Mouse (Mus musculus) hindbrain, embryonic 16.5 days (tissue): ENCODE data around the gene Paxbp1. TPM values are rescaled to one million over a fixed set of nuclear protein-coding genes. Genes with fewer than 3 reads are reported as not detected.
A peak's percentile ranks its signal among the peaks of the same experiment; 100 is the strongest.

Experiments
- ATAC-seq: fragments of 200-750 bp; cut with Nextera tagmentation; 2 replicates; pipeline ENCODE4 v1.8.0; 2017; ENCODE audit warnings: moderate TSS enrichment, moderate library complexity
- H3K27ac ChIP-seq: fragments of 300-500 bp; sonication (generic); 2 replicates; pipeline ENCODE4 v1.5.1; 2014; ENCODE audit warnings: low read depth, mild to moderate bottlenecking, control low read depth, low read length, moderate library complexity
- H3K27me3 ChIP-seq: fragments of 300-500 bp; sonication (generic); replicated peaks from 2 replicates; pipeline ENCODE4 v1.6.1; 2014; ENCODE audit warnings: low read length; ENCODE audit not compliant: control insufficient read depth, insufficient read depth
- H3K36me3 ChIP-seq: fragments of 300-500 bp; sonication (generic); 2 replicates; pipeline ENCODE4 v1.6.1; 2014; ENCODE audit warnings: mild to moderate bottlenecking, low read length, moderate library complexity, mixed read lengths; ENCODE audit not compliant: control insufficient read depth, insufficient read depth
- H3K4me1 ChIP-seq: fragments of 300-500 bp; sonication (generic); 2 replicates; pipeline ENCODE4 v1.6.1; 2014; ENCODE audit warnings: low read depth, low read length; ENCODE audit not compliant: control insufficient read depth, insufficient read depth
- H3K4me2 ChIP-seq: fragments of 300-500 bp; sonication (generic); 2 replicates; pipeline ENCODE4 v1.6.1; 2014; ENCODE audit warnings: mild to moderate bottlenecking, low read length, control low read depth, moderate library complexity
- H3K4me3 ChIP-seq: fragments of 300-500 bp; sonication (generic); 2 replicates; pipeline ENCODE4 v1.5.1; 2014; ENCODE audit warnings: mild to moderate bottlenecking, low read length, control low read depth, moderate library complexity
- H3K9ac ChIP-seq: fragments of 300-500 bp; sonication (generic); 2 replicates; pipeline ENCODE4 v1.6.1; 2014; ENCODE audit warnings: low read depth, mild to moderate bottlenecking, control low read depth, low read length, moderate library complexity
- H3K9me3 ChIP-seq: fragments of 300-500 bp; sonication (generic); 2 replicates; pipeline ENCODE4 v1.6.1; 2014; ENCODE audit warnings: mild to moderate bottlenecking, low read length, moderate library complexity; ENCODE audit not compliant: control insufficient read depth
- WGBS: fragments of 180-500 bp; shearing (Covaris S2); extraction: QIAGEN DNeasy Blood & Tissue Kit; methylation state at CpG from one replicate; pipeline ENCODE4 v1.1.7; 2014; 5-methylcytosine and 5-hydroxymethylcytosine counted together
- polyA plus RNA-seq: library from polyadenylated mRNA; unstranded; fragments of >200 nt; fragmentation: Nextera tagmentation; extraction: Ambion mirVana; gene quantifications from 2 replicates; pipeline ENCODE4 v1.2.1, GENCODE M21; 2015

Paxbp1 gene
- polyA plus RNA-seq, 1 experiment from 2014 or later: 48.8 TPM

GRCm38 (mm10) chr16:91057261-91057660 lies 12.9 kb upstream of the Paxbp1 start:
- H3K4me3 ChIP-seq: no peak overlapping the region
- ATAC-seq: no peak
- no peaks in the 10 kb centered on the region for H3K9me3 ChIP-seq
- no peaks in the 10 kb centered on the region for H3K4me1 ChIP-seq
- H3K36me3 ChIP-seq: no peaks in the 10 kb centered on the region
- H3K27ac ChIP-seq: no peak overlapping the region
- H3K27me3 ChIP-seq: no peaks in the 10 kb centered on the region
- H3K9ac ChIP-seq: no peak overlapping the region
- H3K4me2 ChIP-seq: no peak overlapping the region
- 91% methylated on average over 4 of the region's 4 CpGs for WGBS

GRCm38 (mm10) chr16:91056043-91056821 lies 11.9 kb upstream of the Paxbp1 start:
- Histone ChIP-seq H3K27me3 (no peaks in the 10 kb centered on the region), H3K4me3 (no peak overlapping the region), H3K27ac (no peak overlapping the region), H3K9ac (no peak overlapping the region), H3K36me3 (no peaks in the 10 kb centered on the region), H3K4me1 (no peaks in the 10 kb centered on the region), H3K4me2 (no peak overlapping the region), H3K9me3 (no peaks in the 10 kb centered on the region)
- no peak for ATAC-seq
- WGBS: 54% methylated on average over 16 of the region's 16 CpGs

GRCm38 (mm10) chr16:91055150-91055549 lies 10.8 kb upstream of the Paxbp1 start:
- no peaks in the 10 kb centered on the region for H3K9me3 ChIP-seq
- no peak overlapping the region for H3K4me3 ChIP-seq
- H3K4me2 ChIP-seq: no peak overlapping the region
- H3K27me3 ChIP-seq: no peaks in the 10 kb centered on the region; the same call in 1 of the 2 replicates
- H3K27ac ChIP-seq: no peak overlapping the region
- H3K36me3 ChIP-seq: no peaks in the 10 kb centered on the region
- no peaks in the 10 kb centered on the region for H3K4me1 ChIP-seq
- no peak for ATAC-seq
- no peak overlapping the region for H3K9ac ChIP-seq
- WGBS: 84% methylated on average over 5 of the region's 5 CpGs

GRCm38 (mm10) chr16:91053599-91053998 lies 9.3 kb upstream of the Paxbp1 start:
- no peak overlapping the region for H3K9ac ChIP-seq
- no peak overlapping the region for H3K27ac ChIP-seq
- H3K9me3 ChIP-seq: no peaks in the 10 kb centered on the region
- H3K27me3 ChIP-seq: no peaks in the 10 kb centered on the region; the same call in 1 of the 2 replicates
- WGBS: 48% methylated on average over 8 of the region's 8 CpGs
- no peaks in the 10 kb centered on the region for H3K36me3 ChIP-seq
- H3K4me1 ChIP-seq: no peaks in the 10 kb centered on the region
- H3K4me3 ChIP-seq: no peak overlapping the region
- no peak for ATAC-seq
- no peak overlapping the region for H3K4me2 ChIP-seq

GRCm38 (mm10) chr16:91045511-91045910 lies 1.2 kb upstream of the Paxbp1 start:
- H3K27me3 ChIP-seq: no peaks in the 10 kb centered on the region; the same call in 1 of the 2 replicates
- H3K4me3 ChIP-seq: no peak overlapping the region
- no peak overlapping the region for H3K9ac ChIP-seq
- no peak overlapping the region for H3K27ac ChIP-seq
- ATAC-seq: no peak
- peaks cover 11% of the 10 kb centered on the region for H3K4me1 ChIP-seq
- peak overlapping the region; percentile 83; the same call in 1 of the 2 replicates for H3K4me2 ChIP-seq
- no peaks in the 10 kb centered on the region for H3K9me3 ChIP-seq
- WGBS: 68% methylated on average over 8 of the region's 8 CpGs
- no peaks in the 10 kb centered on the region; the same call in 1 of the 2 replicates for H3K36me3 ChIP-seq

GRCm38 (mm10) chr16:91043461-91044248 lies 688 bp downstream of the Paxbp1 start:
- under 1% methylated on average over 57 of the region's 63 CpGs for WGBS
- peak overlapping the region; percentile 96 for H3K27ac ChIP-seq
- no peaks in the 10 kb centered on the region for H3K27me3 ChIP-seq
- peak overlapping the region; percentile 74 for H3K4me3 ChIP-seq
- H3K36me3 ChIP-seq: no peaks in the 10 kb centered on the region; the same call in 1 of the 2 replicates
- peak overlapping the region; percentile 91 for H3K9ac ChIP-seq
- no peaks in the 10 kb centered on the region for H3K9me3 ChIP-seq
- H3K4me1 ChIP-seq: peaks cover 11% of the 10 kb centered on the region
- peak; percentile 64 for ATAC-seq
- peak overlapping the region; percentile 76 for H3K4me2 ChIP-seq

- no peak for ATAC-seq
- Histone ChIP-seq H3K4me2 (peak overlapping the region; percentile 76), H3K4me3 (peak overlapping the region; percentile 29), H3K4me1 (peaks cover 11% of the 10 kb centered on the region), H3K9me3 (no peaks in the 10 kb centered on the region), H3K27ac (no peak overlapping the region), H3K9ac (no peak overlapping the region), H3K27me3 (no peaks in the 10 kb centered on the region), H3K36me3 (peaks cover 4% of the 10 kb centered on the region; the same call in 1 of the 2 replicates)
- WGBS: 58% methylated on average over 1 of the region's 1 CpGs
These were observed 1.7 kb downstream of the Paxbp1 start for GRCm38 (mm10) chr16:91042640-91043039.

- Histone ChIP-seq H3K27ac (no peak overlapping the region), H3K4me3 (no peak overlapping the region), H3K4me2 (no peak overlapping the region), H3K9ac (no peak overlapping the region), H3K4me1 (no peaks in the 10 kb centered on the region; the same call in 1 of the 2 replicates), H3K9me3 (no peaks in the 10 kb centered on the region), H3K36me3 (peaks cover 46% of the 10 kb centered on the region), H3K27me3 (no peaks in the 10 kb centered on the region)
- ATAC-seq: no peak
- 93% methylated on average over 10 of the region's 10 CpGs for WGBS
These were observed 8.5 kb downstream of the Paxbp1 start for GRCm38 (mm10) chr16:91035866-91036265.

- 90% methylated on average over 4 of the region's 4 CpGs for WGBS
- no peak overlapping the region for H3K27ac ChIP-seq
- no peak overlapping the region for H3K4me2 ChIP-seq
- no peak for ATAC-seq
- H3K36me3 ChIP-seq: peaks cover 56% of the 10 kb centered on the region
- no peaks in the 10 kb centered on the region for H3K9me3 ChIP-seq
- no peak overlapping the region for H3K9ac ChIP-seq
- H3K27me3 ChIP-seq: no peaks in the 10 kb centered on the region
- no peaks in the 10 kb centered on the region for H3K4me1 ChIP-seq
- no peak overlapping the region for H3K4me3 ChIP-seq
These were observed 13.6 kb downstream of the Paxbp1 start for GRCm38 (mm10) chr16:91030751-91031150.
